Mouse (Mus musculus): ENCODE measurements around the gene Dnm3. TPM values are rescaled to one million over a fixed set of nuclear protein-coding genes. Genes with fewer than 3 reads are reported as not detected.
A peak's percentile ranks its signal among the peaks of the same experiment; 100 is the strongest.

The Dnm3 gene
- polyA plus RNA-seq, 1 experiment from 2014 or later, result 3.3 TPM

GRCm38 (mm10) chr1:162149730-162150129 lies 328.1 kb downstream of the Dnm3 start:
- ATAC-seq (replicated peaks; ENCODE audit: low FRiP score) (no peak), DNase-seq (ENCODE audit: low spot score) (no peak)
- Histone ChIP-seq H3K9me3 (ENCODE audit: control insufficient read depth, low read length) (no peaks in the 10 kb centered on the region), H3K9ac (ENCODE audit: low read depth, low read length) (no peak overlapping the region), H3K27ac (ENCODE audit: low read depth, low read length) (no peak overlapping the region), H3K4me3 (ENCODE audit: low read depth, low read length) (no peak overlapping the region), H3K4me1 (replicated peaks; ENCODE audit: control insufficient read depth, insufficient read depth, low read length) (no peaks in the 10 kb centered on the region), H3K4me2 (no peak overlapping the region), H3K27me3 (replicated peaks; ENCODE audit: control insufficient read depth, insufficient read depth, low read length) (no peaks in the 10 kb centered on the region), H3K36me3 (ENCODE audit: control insufficient read depth, insufficient read depth, low read length) (no peaks in the 10 kb centered on the region)
- 91% methylated on average over 3 of the region's 3 CpGs for WGBS

- Histone ChIP-seq H3K4me2 (no peak overlapping the region), H3K4me1 (replicated peaks; ENCODE audit: control insufficient read depth, insufficient read depth, low read length) (no peaks in the 10 kb centered on the region; the same call in 1 of the 2 replicates), H3K9me3 (ENCODE audit: control insufficient read depth, low read length) (no peaks in the 10 kb centered on the region), H3K36me3 (ENCODE audit: control insufficient read depth, insufficient read depth, low read length) (no peaks in the 10 kb centered on the region), H3K27me3 (replicated peaks; ENCODE audit: control insufficient read depth, insufficient read depth, low read length) (no peaks in the 10 kb centered on the region), H3K27ac (ENCODE audit: low read depth, low read length) (no peak overlapping the region), H3K9ac (ENCODE audit: low read depth, low read length) (no peak overlapping the region), H3K4me3 (ENCODE audit: low read depth, low read length) (no peak overlapping the region)
- DNase-seq (ENCODE audit: low spot score), result no peak
- WGBS, result 71% methylated on average over 3 of the region's 3 CpGs
- ATAC-seq (replicated peaks; ENCODE audit: low FRiP score), result no peak
These were observed 330.3 kb downstream of the Dnm3 start for GRCm38 (mm10) chr1:162147554-162147953.

GRCm38 (mm10) chr1:162145748-162146147 lies 332.1 kb downstream of the Dnm3 start:
- Histone ChIP-seq H3K4me2 (no peak overlapping the region), H3K27ac (ENCODE audit: low read depth, low read length) (no peak overlapping the region), H3K9ac (ENCODE audit: low read depth, low read length) (no peak overlapping the region), H3K9me3 (ENCODE audit: control insufficient read depth, low read length) (no peaks in the 10 kb centered on the region), H3K4me1 (replicated peaks; ENCODE audit: control insufficient read depth, insufficient read depth, low read length) (no peaks in the 10 kb centered on the region; the same call in 1 of the 2 replicates), H3K27me3 (replicated peaks; ENCODE audit: control insufficient read depth, insufficient read depth, low read length) (no peaks in the 10 kb centered on the region), H3K4me3 (ENCODE audit: low read depth, low read length) (no peak overlapping the region), H3K36me3 (ENCODE audit: control insufficient read depth, insufficient read depth, low read length) (no peaks in the 10 kb centered on the region)
- peak; percentile 43; the same call in 1 of the 2 replicates for ATAC-seq (replicated peaks; ENCODE audit: low FRiP score)
- 43% methylated on average over 5 of the region's 6 CpGs for WGBS
- no peak for DNase-seq (ENCODE audit: low spot score)

- no peak for DNase-seq (ENCODE audit: low spot score)
- Histone ChIP-seq H3K4me3 (ENCODE audit: low read depth, low read length) (no peak overlapping the region), H3K27ac (ENCODE audit: low read depth, low read length) (no peak overlapping the region), H3K27me3 (replicated peaks; ENCODE audit: control insufficient read depth, insufficient read depth, low read length) (no peaks in the 10 kb centered on the region), H3K9ac (ENCODE audit: low read depth, low read length) (no peak overlapping the region), H3K9me3 (ENCODE audit: control insufficient read depth, low read length) (no peaks in the 10 kb centered on the region), H3K4me1 (replicated peaks; ENCODE audit: control insufficient read depth, insufficient read depth, low read length) (no peaks in the 10 kb centered on the region; the same call in 1 of the 2 replicates), H3K4me2 (no peak overlapping the region), H3K36me3 (ENCODE audit: control insufficient read depth, insufficient read depth, low read length) (no peaks in the 10 kb centered on the region)
- ATAC-seq (replicated peaks; ENCODE audit: low FRiP score), result no peak
- 38% methylated on average over 1 of the region's 1 CpGs for WGBS
These were observed 332.8 kb downstream of the Dnm3 start for GRCm38 (mm10) chr1:162144992-162145391.

- H3K27me3 ChIP-seq (replicated peaks; ENCODE audit: control insufficient read depth, insufficient read depth, low read length), result no peaks in the 10 kb centered on the region
- no peak for DNase-seq (ENCODE audit: low spot score)
- H3K4me2 ChIP-seq, result no peak overlapping the region
- H3K4me3 ChIP-seq (ENCODE audit: low read depth, low read length), result no peak overlapping the region
- H3K9ac ChIP-seq (ENCODE audit: low read depth, low read length), result no peak overlapping the region
- ATAC-seq (replicated peaks; ENCODE audit: low FRiP score), result no peak
- 66% methylated on average over 6 of the region's 6 CpGs for WGBS
- no peak overlapping the region for H3K27ac ChIP-seq (ENCODE audit: low read depth, low read length)
- no peaks in the 10 kb centered on the region for H3K36me3 ChIP-seq (ENCODE audit: control insufficient read depth, insufficient read depth, low read length)
- no peaks in the 10 kb centered on the region; the same call in 1 of the 2 replicates for H3K4me1 ChIP-seq (replicated peaks; ENCODE audit: control insufficient read depth, insufficient read depth, low read length)
- H3K9me3 ChIP-seq (ENCODE audit: control insufficient read depth, low read length), result no peaks in the 10 kb centered on the region
These were observed 333.6 kb downstream of the Dnm3 start for GRCm38 (mm10) chr1:162143974-162144912.

GRCm38 (mm10) chr1:162142285-162142684 lies 335.5 kb downstream of the Dnm3 start:
- H3K9ac ChIP-seq (ENCODE audit: low read depth, low read length), result no peak overlapping the region
- no peaks in the 10 kb centered on the region for H3K27me3 ChIP-seq (replicated peaks; ENCODE audit: control insufficient read depth, insufficient read depth, low read length)
- WGBS, result 79% methylated on average over 7 of the region's 7 CpGs

GRCm38 (mm10) chr1:162136328-162136727 lies 341.5 kb downstream of the Dnm3 start:
- H3K9me3 ChIP-seq (ENCODE audit: control insufficient read depth, low read length), result no peaks in the 10 kb centered on the region
- no peak for DNase-seq (ENCODE audit: low spot score)
- no peaks in the 10 kb centered on the region for H3K36me3 ChIP-seq (ENCODE audit: control insufficient read depth, insufficient read depth, low read length)
- no peaks in the 10 kb centered on the region for H3K4me1 ChIP-seq (replicated peaks; ENCODE audit: control insufficient read depth, insufficient read depth, low read length)
- no peak overlapping the region for H3K4me2 ChIP-seq
- no peak for ATAC-seq (replicated peaks; ENCODE audit: low FRiP score)
- H3K4me3 ChIP-seq (ENCODE audit: low read depth, low read length), result no peak overlapping the region
- H3K27me3 ChIP-seq (replicated peaks; ENCODE audit: control insufficient read depth, insufficient read depth, low read length), result no peaks in the 10 kb centered on the region
- 54% methylated on average over 4 of the region's 4 CpGs for WGBS
- no peak overlapping the region for H3K27ac ChIP-seq (ENCODE audit: low read depth, low read length)
- no peak overlapping the region for H3K9ac ChIP-seq (ENCODE audit: low read depth, low read length)

More at GRCm38 (mm10) chr1:162142285-162142684, 335.5 kb downstream of the Dnm3 start:
- no peak overlapping the region for H3K27ac ChIP-seq (ENCODE audit: low read depth, low read length)
- ATAC-seq (replicated peaks; ENCODE audit: low FRiP score), result no peak
- no peaks in the 10 kb centered on the region for H3K36me3 ChIP-seq (ENCODE audit: control insufficient read depth, insufficient read depth, low read length)
- DNase-seq (ENCODE audit: low spot score), result no peak
- no peaks in the 10 kb centered on the region; the same call in 1 of the 2 replicates for H3K4me1 ChIP-seq (replicated peaks; ENCODE audit: control insufficient read depth, insufficient read depth, low read length)
- no peak overlapping the region for H3K4me2 ChIP-seq
- H3K9me3 ChIP-seq (ENCODE audit: control insufficient read depth, low read length), result no peaks in the 10 kb centered on the region
- no peak overlapping the region for H3K4me3 ChIP-seq (ENCODE audit: low read depth, low read length)

GRCm38 (mm10) chr1:162135451-162136213 lies 342.2 kb downstream of the Dnm3 start:
- Histone ChIP-seq H3K4me2 (no peak overlapping the region), H3K9ac (ENCODE audit: low read depth, low read length) (no peak overlapping the region), H3K4me1 (replicated peaks; ENCODE audit: control insufficient read depth, insufficient read depth, low read length) (no peaks in the 10 kb centered on the region), H3K27ac (ENCODE audit: low read depth, low read length) (no peak overlapping the region), H3K4me3 (ENCODE audit: low read depth, low read length) (no peak overlapping the region), H3K36me3 (ENCODE audit: control insufficient read depth, insufficient read depth, low read length) (no peaks in the 10 kb centered on the region), H3K27me3 (replicated peaks; ENCODE audit: control insufficient read depth, insufficient read depth, low read length) (no peaks in the 10 kb centered on the region), H3K9me3 (ENCODE audit: control insufficient read depth, low read length) (no peaks in the 10 kb centered on the region)
- WGBS, result 82% methylated on average over 11 of the region's 11 CpGs
- DNase-seq (ENCODE audit: low spot score), result no peak
- ATAC-seq (replicated peaks; ENCODE audit: low FRiP score), result no peak

Measured in liver, embryonic 11.5 days (tissue).